Mouse (Mus musculus) embryo, embryonic 10.5 days (tissue): ENCODE data around the gene Plekha7.

Experiments used
- DNase-seq: peaks from one replicate; pipeline ENCODE4 v3.0.0-alpha.2; 2015; ENCODE audit warnings: low spot score

Gene Plekha7

DNA sequence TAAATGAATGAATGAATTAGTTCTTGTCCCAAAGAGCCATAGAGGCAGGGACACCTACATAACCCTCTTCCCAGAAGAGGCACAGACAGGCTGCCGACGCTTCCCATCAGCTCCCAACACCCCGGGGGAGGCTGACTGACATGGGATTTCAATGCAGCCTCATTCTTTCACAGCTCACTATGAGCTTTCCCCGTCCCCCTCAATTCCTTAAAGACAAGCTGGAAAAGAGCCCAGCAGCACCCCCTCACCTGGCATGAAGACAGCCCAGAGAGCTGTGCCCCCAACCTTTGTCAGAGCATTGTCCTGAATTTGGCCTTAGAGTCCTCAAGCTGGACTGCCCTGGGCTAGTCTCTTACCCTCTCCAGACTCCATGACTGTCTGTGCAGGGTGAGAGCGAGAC, 122.0 kb downstream of the Plekha7 start:
- DNase-seq = no peak

DNA sequence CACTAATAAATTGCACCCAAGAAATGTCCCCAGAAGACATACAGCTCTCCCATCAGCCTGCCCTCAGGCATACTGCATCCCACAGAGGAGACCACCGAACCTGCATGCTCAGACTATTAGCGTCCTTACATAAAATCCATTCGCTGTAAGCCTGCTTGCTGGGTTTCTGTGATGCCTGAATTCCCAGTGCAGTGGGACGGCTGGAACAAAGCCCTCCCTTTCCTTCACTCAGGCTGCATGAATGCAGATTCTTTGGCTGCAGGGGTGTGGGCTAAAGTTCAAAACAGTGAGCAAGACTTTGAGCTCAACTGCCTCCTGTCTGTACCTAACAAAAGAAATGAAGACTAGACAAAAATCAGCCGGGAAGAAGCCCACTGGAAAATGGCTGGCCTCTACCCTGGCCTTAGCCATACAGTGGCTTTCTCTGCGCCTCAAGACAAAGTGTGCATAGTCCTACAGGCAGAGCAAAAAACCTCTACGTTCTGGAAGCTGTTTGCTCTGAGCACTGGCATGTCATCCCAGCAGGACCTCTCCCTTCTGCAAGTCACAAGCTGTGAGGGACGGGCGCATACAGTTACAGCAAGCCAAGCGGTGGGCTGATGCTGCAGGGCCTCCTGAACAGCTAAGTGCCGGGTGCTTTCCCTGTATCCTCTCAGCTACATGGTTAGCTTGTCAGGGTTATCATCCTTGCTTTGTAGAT, 123.7 kb downstream of the Plekha7 start:
- peak; percentile 47 for DNase-seq

DNA sequence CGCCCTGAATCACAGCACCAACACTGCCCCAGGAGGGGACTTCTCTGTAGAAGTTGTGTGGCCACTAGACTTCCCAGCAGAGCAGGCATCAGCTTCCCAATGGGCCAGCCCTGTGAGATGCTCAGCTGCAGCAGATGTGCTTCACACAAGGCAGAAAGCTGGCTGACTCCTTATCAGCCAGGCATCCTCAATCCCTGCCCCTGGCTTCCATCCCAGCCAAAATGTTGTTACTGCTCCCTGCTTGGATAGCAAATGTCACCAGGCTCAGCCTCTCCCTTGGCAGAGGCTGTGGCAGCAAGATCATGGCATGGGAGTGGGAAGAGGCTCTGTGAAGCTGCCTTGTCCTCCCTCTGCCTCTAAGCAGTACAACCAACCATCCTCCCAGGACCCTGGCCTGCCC, 125.7 kb downstream of the Plekha7 start:
- DNase-seq = no peak

GRCm38 (mm10) chr7:116181444-116181946, 126.7 kb downstream of the Plekha7 start:
- no peak for DNase-seq

GRCm38 (mm10) chr7:116178916-116179315, 129.3 kb downstream of the Plekha7 start:
- DNase-seq = no peak

DNA sequence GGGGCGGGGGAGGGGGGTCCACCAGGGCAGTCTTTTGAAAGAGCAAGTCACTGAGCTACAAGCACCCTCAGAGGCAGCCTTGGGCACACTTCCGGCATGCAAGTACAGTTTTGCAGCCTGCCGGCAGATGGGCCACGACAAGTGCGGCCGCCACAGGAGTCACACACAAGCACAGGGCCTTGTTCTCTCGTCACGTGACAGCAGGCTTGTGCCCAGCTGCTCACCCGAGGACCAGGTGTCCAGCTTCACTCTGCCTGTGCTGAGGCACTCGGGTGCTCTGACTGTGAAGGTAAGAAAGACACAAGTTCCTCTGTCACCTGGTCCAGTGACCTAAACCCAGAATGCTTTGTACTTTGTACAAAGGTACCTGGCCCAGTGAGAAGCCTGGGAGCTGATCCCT, 135.4 kb downstream of the Plekha7 start:
- no peak for DNase-seq

GRCm38 (mm10) chr7:116169426-116169825, 138.8 kb downstream of the Plekha7 start:
- no peak for DNase-seq

- DNase-seq = no peak
Observed at GRCm38 (mm10) chr7:116168224-116168623, 140.0 kb downstream of the Plekha7 start.

GRCm38 (mm10) chr7:116164232-116164631, 143.9 kb downstream of the Plekha7 start:
- no peak for DNase-seq

DNA sequence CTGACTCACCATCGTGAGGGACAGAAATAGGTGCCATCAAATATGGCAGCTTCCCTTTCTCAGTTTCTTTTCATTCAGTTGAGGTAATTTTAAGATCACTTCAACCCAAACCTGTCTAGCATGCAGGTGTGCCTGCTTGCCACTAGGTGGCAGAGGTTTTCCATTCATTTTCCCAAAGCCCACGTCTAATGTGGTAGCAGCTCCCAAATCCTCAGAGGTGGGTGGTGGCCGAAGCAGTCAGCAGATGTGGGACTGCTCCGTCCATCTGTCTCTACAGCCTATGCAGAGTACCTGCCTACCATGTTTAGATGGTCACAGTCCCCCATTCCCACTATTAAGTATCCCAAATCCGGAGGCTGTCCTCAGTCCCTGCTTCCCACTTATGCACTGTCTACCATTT, 146.6 kb downstream of the Plekha7 start:
- peak; percentile 82 for DNase-seq

GRCm38 (mm10) chr7:116156894-116157143, 151.4 kb downstream of the Plekha7 start:
- DNase-seq = no peak

GRCm38 (mm10) chr7:116156072-116156893, 151.9 kb downstream of the Plekha7 start:
- peak; percentile 13 for DNase-seq

- no peak for DNase-seq
Observed at GRCm38 (mm10) chr7:116153781-116154368, 154.3 kb downstream of the Plekha7 start.

DNA sequence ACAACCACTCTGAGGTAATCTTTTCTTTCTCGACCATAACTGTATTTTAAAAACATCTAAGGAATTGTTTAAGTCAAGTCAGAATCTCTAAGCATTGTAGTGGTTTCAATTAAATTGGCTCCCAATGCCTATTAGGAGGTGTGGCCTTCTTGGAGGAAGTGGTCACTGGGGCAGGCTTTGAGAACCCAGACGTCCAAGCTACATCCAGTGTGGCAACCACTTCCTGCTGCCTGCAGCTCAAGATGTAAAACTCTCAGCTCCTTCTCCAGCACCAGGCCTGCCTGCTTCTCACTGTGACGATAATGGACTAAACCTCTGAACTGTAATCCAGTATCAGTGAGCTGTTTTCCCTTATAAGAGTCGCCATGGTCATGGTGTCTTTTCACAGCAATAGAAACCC, 158.6 kb downstream of the Plekha7 start:
- DNase-seq = no peak

GRCm38 (mm10) chr7:116147114-116147513, 161.1 kb downstream of the Plekha7 start:
- DNase-seq = no peak

GRCm38 (mm10) chr7:116145030-116145429, 163.1 kb downstream of the Plekha7 start:
- no peak for DNase-seq

DNA sequence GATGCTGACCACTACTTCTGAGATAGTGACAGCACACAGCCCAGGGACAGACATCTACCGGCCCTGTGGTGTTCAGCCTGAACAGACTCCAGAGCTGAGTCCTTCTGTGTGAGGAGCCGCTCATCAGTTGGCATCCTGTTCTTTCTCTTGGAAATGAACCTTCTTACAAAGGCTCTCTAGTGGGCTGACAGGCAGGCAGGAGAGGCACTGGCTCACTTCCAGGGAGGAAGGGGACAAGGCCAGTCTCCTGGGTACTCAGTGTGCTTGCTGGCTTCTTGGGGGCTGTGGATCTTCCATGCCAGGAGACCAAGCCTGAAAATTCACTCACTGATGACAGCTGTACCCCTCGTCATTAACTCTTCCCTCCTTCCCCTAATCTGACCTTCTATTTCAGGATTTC, 170.5 kb downstream of the Plekha7 start:
- no peak for DNase-seq

DNA sequence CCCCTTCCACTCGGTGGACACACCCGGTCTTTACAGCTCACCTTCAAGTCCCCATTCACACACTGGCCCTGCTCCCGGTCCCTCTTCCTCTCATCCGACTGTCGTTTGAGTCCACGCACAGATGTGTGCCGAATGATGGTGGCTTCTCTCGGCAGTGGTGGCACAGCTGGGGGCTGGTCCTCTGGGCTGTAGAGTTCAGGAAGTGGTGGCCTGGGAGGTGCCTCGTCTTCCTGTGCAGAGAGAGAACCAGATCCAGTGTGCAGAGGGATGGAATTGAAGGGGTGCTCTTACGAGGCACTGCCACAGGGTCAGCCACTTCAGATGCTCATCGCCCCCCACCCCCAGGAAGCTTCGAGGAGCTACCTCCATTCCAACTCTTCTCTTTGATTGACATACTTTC, 171.0 kb downstream of the Plekha7 start:
- DNase-seq = no peak

DNA sequence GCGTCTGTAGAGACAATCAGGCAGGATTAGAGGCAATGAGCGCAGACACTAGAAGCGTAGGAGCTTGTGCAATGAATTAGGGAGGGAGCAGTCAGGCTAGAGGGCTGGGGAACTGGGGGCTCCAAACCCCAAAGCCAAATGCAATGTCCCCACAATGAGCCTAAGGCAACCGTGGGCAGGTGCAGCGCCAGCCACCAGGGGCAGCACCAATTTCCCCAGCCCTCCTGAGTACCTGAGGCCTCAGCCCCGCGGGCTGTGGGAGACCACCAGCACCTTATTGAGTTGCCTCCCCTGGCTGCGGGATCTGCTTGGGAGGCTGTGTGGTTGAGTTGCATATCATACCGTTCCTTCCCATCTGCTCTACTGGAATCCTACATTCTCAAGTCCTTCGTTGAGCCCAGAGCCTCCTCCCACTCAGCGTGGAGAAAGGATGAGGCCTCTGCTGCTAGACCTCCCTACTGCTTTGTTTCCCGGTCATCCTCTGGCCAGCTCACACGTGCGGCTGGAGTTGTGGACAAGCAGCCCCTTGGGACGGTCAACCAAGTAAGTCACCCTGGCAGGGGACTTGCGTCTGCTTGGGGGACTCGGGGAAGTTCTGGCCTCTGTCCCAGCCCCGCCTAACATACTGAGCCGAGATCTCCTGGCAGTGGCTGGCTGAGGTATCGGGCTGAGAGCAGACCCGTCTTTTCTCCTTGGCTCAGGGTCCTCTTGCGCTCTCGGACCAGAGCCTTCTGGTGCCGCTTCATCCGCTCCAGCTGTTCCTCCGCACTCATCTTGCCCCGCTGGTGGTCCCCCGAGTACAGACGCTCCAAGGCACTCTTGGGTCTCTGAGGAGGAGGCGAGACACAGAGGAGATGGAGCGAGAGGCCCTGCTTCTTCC, 173.5 kb downstream of the Plekha7 start:
- DNase-seq = no peak

DNA sequence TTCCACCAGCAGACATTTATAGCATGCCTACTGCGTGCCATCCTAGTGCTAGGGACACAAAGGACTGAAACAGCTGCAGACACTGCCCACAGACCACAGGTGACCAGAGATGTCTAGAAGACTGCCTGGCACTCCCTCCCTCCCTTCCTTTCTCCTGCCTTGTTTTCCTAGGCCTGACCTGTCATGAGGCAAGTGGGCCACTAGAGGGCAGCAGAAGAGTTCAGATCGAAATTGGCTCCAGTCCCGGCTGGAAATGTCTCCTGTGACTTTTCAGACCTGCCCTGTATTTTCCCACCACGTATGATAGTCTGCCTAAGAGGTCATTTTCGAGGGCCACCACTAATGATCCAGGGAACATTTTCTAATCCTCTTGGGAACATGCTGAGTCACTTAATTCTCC, 176.1 kb downstream of the Plekha7 start:
- DNase-seq = peak; percentile 92

GRCm38 (mm10) chr7:116131390-116131789, 176.8 kb downstream of the Plekha7 start:
- peak; percentile 60 for DNase-seq

DNA sequence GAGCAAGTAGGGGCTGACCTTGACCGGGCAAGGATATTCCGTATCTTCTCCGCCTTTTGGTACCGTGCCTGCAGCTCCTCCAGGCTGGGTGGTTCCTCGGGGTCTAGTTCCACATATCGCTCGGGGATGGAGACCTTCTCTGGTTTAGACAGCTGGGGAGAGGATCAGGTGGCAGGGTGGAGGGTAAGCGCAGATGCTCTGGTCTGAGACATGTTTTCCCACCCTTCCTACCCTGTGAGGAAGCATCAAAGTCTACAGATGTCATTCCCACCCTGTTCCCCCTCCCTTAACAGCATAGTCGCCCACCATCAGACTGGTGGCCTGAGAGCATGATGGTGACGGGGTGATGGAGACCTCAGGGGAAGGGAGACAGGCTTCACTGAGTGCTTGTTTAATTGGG, 178.8 kb downstream of the Plekha7 start:
- no peak for DNase-seq
